Comparison of ENCODE assay signal across 9 mouse cellular contexts in the genomic region with DNA sequence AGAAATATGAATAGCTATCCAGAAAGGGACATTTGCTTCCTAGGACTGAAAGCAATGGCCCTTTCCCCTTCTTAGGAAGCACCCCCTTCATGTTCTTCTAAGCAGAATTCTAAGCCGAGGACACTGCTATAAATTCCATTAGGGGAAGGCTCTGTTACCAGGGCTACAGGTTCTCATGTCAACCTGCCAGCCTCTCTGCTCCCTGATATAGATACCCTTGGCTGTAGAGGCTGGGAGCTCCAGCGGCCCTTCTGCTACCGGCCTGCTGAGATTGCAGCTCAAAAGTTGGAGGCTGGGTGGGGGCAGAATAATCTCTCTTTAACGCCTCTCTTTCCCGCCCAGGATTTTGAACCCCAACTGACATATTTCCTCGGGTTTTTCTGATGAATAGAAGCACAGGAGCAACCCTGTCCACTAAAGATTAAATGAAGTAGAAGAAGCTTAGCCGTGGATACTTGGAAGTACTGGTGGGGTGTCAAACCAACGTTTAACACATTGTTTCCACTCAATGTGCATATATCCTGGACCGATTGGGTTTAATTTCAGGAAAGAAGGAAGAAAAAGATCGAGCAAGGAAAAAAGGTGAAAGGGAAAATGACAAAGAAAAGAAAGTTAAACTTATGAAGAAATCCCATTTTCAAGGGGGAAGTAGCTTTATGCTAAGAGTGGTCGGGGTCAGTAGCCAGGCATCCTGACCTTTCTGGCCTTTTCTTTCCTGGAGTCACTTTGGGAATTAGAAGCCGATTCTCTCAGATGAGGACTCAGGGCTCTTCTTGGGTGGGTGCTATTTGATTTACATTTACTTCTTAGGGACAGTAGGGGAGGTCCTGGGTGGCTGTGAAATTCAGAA. TPM values are rescaled to one million over a fixed set of nuclear protein-coding genes. Genes with fewer than 3 reads are reported as not detected.
DNase-seq lines count a peak whose midpoint lies in the region; ATAC-seq lines count a peak whose summit lies in the region.
"Had no signal": no experiment of that assay in that cellular context is flagged by ENCODE, and none has a peak within 500 bp of the region (broad histone marks: within the 10 kb centered on the region; RNA-seq: fewer than 3 reads in every experiment).

No protein-coding gene starts in this region.

- peak overlapping the region; percentile 28; the same call in 1 of the 2 replicates for H3K4me2 ChIP-seq in heart, embryonic 12.5 days
- peak overlapping the region; percentile 60 for H3K4me2 ChIP-seq in forebrain, embryonic 15.5 days (replicated peaks)
- H3K4me2 ChIP-seq: limb, embryonic 12.5 days had no signal

- no peak overlapping the region for H3K27ac ChIP-seq in heart, embryonic 12.5 days (ENCODE audit: poor library complexity, severe bottlenecking)
- H3K27ac ChIP-seq in forebrain, embryonic 15.5 days (replicated peaks): peak overlapping the region; percentile 75
- H3K27ac ChIP-seq: limb, embryonic 12.5 days had no signal

- H3K36me3 ChIP-seq in heart, embryonic 12.5 days: no peaks in the 10 kb centered on the region
- H3K36me3 ChIP-seq in forebrain, embryonic 15.5 days: no peaks in the 10 kb centered on the region
- H3K36me3 ChIP-seq: limb, embryonic 12.5 days had no signal

- peaks cover 21% of the 10 kb centered on the region for H3K4me1 ChIP-seq in heart, embryonic 12.5 days (replicated peaks)
- peaks cover 60% of the 10 kb centered on the region for H3K4me1 ChIP-seq in forebrain, embryonic 15.5 days

- peaks cover 77% of the 10 kb centered on the region for H3K27me3 ChIP-seq in heart, embryonic 12.5 days (replicated peaks)
- H3K27me3 ChIP-seq in forebrain, embryonic 15.5 days: no peaks in the 10 kb centered on the region

- no peaks in the 10 kb centered on the region for H3K9me3 ChIP-seq in heart, embryonic 12.5 days (replicated peaks)
- H3K9me3 ChIP-seq in forebrain, embryonic 15.5 days: no peaks in the 10 kb centered on the region
- H3K9me3 ChIP-seq: limb, embryonic 12.5 days had no signal

- H3K9ac ChIP-seq in heart, embryonic 12.5 days: no peak overlapping the region
- H3K9ac ChIP-seq in forebrain, embryonic 15.5 days (replicated peaks): peak overlapping the region; percentile 38
- H3K9ac ChIP-seq: limb, embryonic 12.5 days had no signal

- DNase-seq in heart, adult 8-10 months (ENCODE audit: low spot score): no peak
- peak; percentile 47 to 60 for DNase-seq in adrenal gland, postnatal 36 days
- DNase-seq in neural tube, embryonic 10.5 days (ENCODE audit: extremely low spot score, low spot score): peak; percentile 47
- DNase-seq in lung, adult 18-20 months: no peak
- DNase-seq in B cell, adult 2 months: no peak
- DNase-seq in lung, postnatal 25 days (ENCODE audit: low spot score): no peak

- WGBS in heart, embryonic 12.5 days: 16% methylated on average over 12 of the region's 12 CpGs
- 7% methylated on average over 12 of the region's 12 CpGs for WGBS in forebrain, embryonic 15.5 days

- no peak for ATAC-seq in heart, embryonic 12.5 days (ENCODE audit: insufficient number of reproducible peaks, low FRiP score)
- no peak for ATAC-seq in forebrain, embryonic 15.5 days (replicated peaks)

- no peak overlapping the region for H3K4me3 ChIP-seq in heart, embryonic 12.5 days
- H3K4me3 ChIP-seq in forebrain, embryonic 15.5 days: peak overlapping the region; percentile 9
- H3K4me3 ChIP-seq: limb, embryonic 12.5 days had no signal

RNA-seq across cellular contexts. Expression of gene Nr2f1, which starts 8.5 kb away (rescaled TPM):
- polyA plus RNA-seq in heart, embryonic 12.5 days (2016; fragmentation: Nextera tagmentation; extraction: Ambion mirVana): 5.0 and 6.7 TPM in 2 replicates
- 1 to 10 TPM; 1.5 to 4.4 (median 4.0) TPM for total RNA-seq in heart, adult 8-10 months (2022)
- 10 to 100 TPM; 17.8 to 33.0 TPM for total RNA-seq in adrenal gland, postnatal 36 days (2021)
- 77.7 and 88.5 TPM in 2 replicates for polyA plus RNA-seq in forebrain, embryonic 15.5 days (2015; fragmentation: Nextera tagmentation; extraction: Ambion mirVana)

Comparison
In these comparisons a context has a peak if more than half of its experiments do, and no peak if none do; other contexts are left out.
1. DNase-seq: peak in adrenal gland, postnatal 36 days (2 of 2) and neural tube, embryonic 10.5 days (single experiment); none in heart, adult 8-10 months (single experiment), lung, adult 18-20 months (0 of 2), B cell, adult 2 months (0 of 2) and lung, postnatal 25 days (single experiment).